Mouse (Mus musculus): ENCODE data around the gene Crtc3. TPM values are rescaled to one million over a fixed set of nuclear protein-coding genes. Genes with fewer than 3 reads are reported as not detected.

The Crtc3 gene
- polyA plus RNA-seq, 1 experiment from 2014 or later, result 10.1 TPM

GRCm38 (mm10) chr7:80605557-80605930 is 83.1 kb downstream of the Crtc3 start:
- Histone ChIP-seq H3K27me3 (ENCODE audit: insufficient read depth, poor library complexity, severe bottlenecking) (no peaks in the 10 kb centered on the region), H3K4me1 (replicated peaks) (peaks cover 24% of the 10 kb centered on the region), H3K9me3 (no peaks in the 10 kb centered on the region), H3K36me3 (0 out of 2 replicates have a peak, but pooled peaks cover 8% of the 10 kb centered on the region), H3K27ac (peak overlapping the region; percentile 23; the same call in 1 of the 2 replicates), H3K4me3 (no peak overlapping the region)
- no peak for DNase-seq (ENCODE audit: low spot score)
- 13% methylated on average over 10 of the region's 10 CpGs for WGBS

GRCm38 (mm10) chr7:80604908-80605556 is 83.6 kb downstream of the Crtc3 start:
- 0 out of 2 replicates have a peak, but pooled peaks cover 11% of the 10 kb centered on the region for H3K36me3 ChIP-seq
- no peak overlapping the region for H3K4me3 ChIP-seq
- peaks cover 24% of the 10 kb centered on the region for H3K4me1 ChIP-seq (replicated peaks)
- H3K27me3 ChIP-seq (ENCODE audit: insufficient read depth, poor library complexity, severe bottlenecking), result no peaks in the 10 kb centered on the region
- 37% methylated on average over 11 of the region's 11 CpGs for WGBS
- no peaks in the 10 kb centered on the region for H3K9me3 ChIP-seq
- peak overlapping the region; percentile 23; the same call in 1 of the 2 replicates for H3K27ac ChIP-seq
- DNase-seq (ENCODE audit: low spot score), result no peak

GRCm38 (mm10) chr7:80602574-80602973 is 86.1 kb downstream of the Crtc3 start:
- Histone ChIP-seq H3K9me3 (no peaks in the 10 kb centered on the region), H3K27me3 (ENCODE audit: insufficient read depth, poor library complexity, severe bottlenecking) (no peaks in the 10 kb centered on the region), H3K27ac (no peak overlapping the region), H3K4me1 (replicated peaks) (peaks cover 17% of the 10 kb centered on the region), H3K4me3 (no peak overlapping the region), H3K36me3 (peaks cover 22% of the 10 kb centered on the region)
- WGBS, result 98% methylated on average over 1 of the region's 1 CpGs
- DNase-seq (ENCODE audit: low spot score), result no peak

- no peaks in the 10 kb centered on the region for H3K9me3 ChIP-seq
- WGBS, result 89% methylated on average over 13 of the region's 13 CpGs
- H3K27ac ChIP-seq, result no peak overlapping the region
- H3K4me1 ChIP-seq (replicated peaks), result no peaks in the 10 kb centered on the region
- H3K27me3 ChIP-seq (ENCODE audit: insufficient read depth, poor library complexity, severe bottlenecking), result no peaks in the 10 kb centered on the region
- peaks cover 32% of the 10 kb centered on the region for H3K36me3 ChIP-seq
- no peak overlapping the region for H3K4me3 ChIP-seq
- DNase-seq (ENCODE audit: low spot score), result no peak
These were observed 90.2 kb downstream of the Crtc3 start for GRCm38 (mm10) chr7:80598436-80598985.

GRCm38 (mm10) chr7:80597900-80598299 is 90.8 kb downstream of the Crtc3 start:
- peaks cover 30% of the 10 kb centered on the region for H3K36me3 ChIP-seq
- no peak for DNase-seq (ENCODE audit: low spot score)
- 83% methylated on average over 5 of the region's 5 CpGs for WGBS
- no peak overlapping the region for H3K4me3 ChIP-seq
- no peaks in the 10 kb centered on the region for H3K27me3 ChIP-seq (ENCODE audit: insufficient read depth, poor library complexity, severe bottlenecking)
- no peaks in the 10 kb centered on the region for H3K9me3 ChIP-seq
- no peak overlapping the region for H3K27ac ChIP-seq
- no peaks in the 10 kb centered on the region for H3K4me1 ChIP-seq (replicated peaks)

GRCm38 (mm10) chr7:80589054-80589746 is 99.5 kb downstream of the Crtc3 start:
- peaks cover 18% of the 10 kb centered on the region for H3K4me1 ChIP-seq (replicated peaks)
- WGBS, result 92% methylated on average over 16 of the region's 16 CpGs
- no peaks in the 10 kb centered on the region for H3K9me3 ChIP-seq
- H3K4me3 ChIP-seq, result no peak overlapping the region
- H3K27me3 ChIP-seq (ENCODE audit: insufficient read depth, poor library complexity, severe bottlenecking), result 0 out of 2 replicates have a peak, but pooled peaks cover 3% of the 10 kb centered on the region
- 0 out of 2 replicates have a peak overlapping the region, but pooled peaks have one; percentile 0 for H3K27ac ChIP-seq
- peaks cover 49% of the 10 kb centered on the region for H3K36me3 ChIP-seq
- DNase-seq (ENCODE audit: low spot score), result no peak

- H3K9me3 ChIP-seq, result no peaks in the 10 kb centered on the region
- H3K4me3 ChIP-seq, result peak overlapping the region; percentile 36
- peak; percentile 43 for DNase-seq (ENCODE audit: low spot score)
- peaks cover 44% of the 10 kb centered on the region for H3K36me3 ChIP-seq
- 0 out of 2 replicates have a peak, but pooled peaks cover 3% of the 10 kb centered on the region for H3K27me3 ChIP-seq (ENCODE audit: insufficient read depth, poor library complexity, severe bottlenecking)
- 31% methylated on average over 10 of the region's 10 CpGs for WGBS
- peaks cover 24% of the 10 kb centered on the region for H3K4me1 ChIP-seq (replicated peaks)
- peak overlapping the region; percentile 78 for H3K27ac ChIP-seq
These were observed 101.0 kb downstream of the Crtc3 start for GRCm38 (mm10) chr7:80587684-80588083.

- peak; percentile 61 for DNase-seq (ENCODE audit: low spot score)
- Histone ChIP-seq H3K9me3 (no peaks in the 10 kb centered on the region), H3K27ac (peak overlapping the region; percentile 78), H3K4me3 (peak overlapping the region; percentile 36), H3K27me3 (ENCODE audit: insufficient read depth, poor library complexity, severe bottlenecking) (0 out of 2 replicates have a peak, but pooled peaks cover 3% of the 10 kb centered on the region), H3K36me3 (peaks cover 37% of the 10 kb centered on the region), H3K4me1 (replicated peaks) (peaks cover 27% of the 10 kb centered on the region)
- 32% methylated on average over 28 of the region's 29 CpGs for WGBS
These were observed 101.7 kb downstream of the Crtc3 start for GRCm38 (mm10) chr7:80586681-80587660.

GRCm38 (mm10) chr7:80586161-80586560 is 102.5 kb downstream of the Crtc3 start:
- H3K4me1 ChIP-seq (replicated peaks), result peaks cover 27% of the 10 kb centered on the region
- no peaks in the 10 kb centered on the region for H3K9me3 ChIP-seq
- no peak for DNase-seq (ENCODE audit: low spot score)
- H3K36me3 ChIP-seq, result peaks cover 29% of the 10 kb centered on the region
- peak overlapping the region; percentile 78 for H3K27ac ChIP-seq
- H3K27me3 ChIP-seq (ENCODE audit: insufficient read depth, poor library complexity, severe bottlenecking), result 0 out of 2 replicates have a peak, but pooled peaks cover 3% of the 10 kb centered on the region
- 63% methylated on average over 4 of the region's 4 CpGs for WGBS
- H3K4me3 ChIP-seq, result no peak overlapping the region

GRCm38 (mm10) chr7:80585380-80585779 is 103.3 kb downstream of the Crtc3 start:
- H3K27ac ChIP-seq, result peak overlapping the region; percentile 78; the same call in 1 of the 2 replicates
- 88% methylated on average over 9 of the region's 9 CpGs for WGBS
- DNase-seq (ENCODE audit: low spot score), result no peak
- peaks cover 21% of the 10 kb centered on the region for H3K36me3 ChIP-seq
- peaks cover 29% of the 10 kb centered on the region for H3K4me1 ChIP-seq (replicated peaks)
- H3K4me3 ChIP-seq, result no peak overlapping the region
- 0 out of 2 replicates have a peak, but pooled peaks cover 8% of the 10 kb centered on the region for H3K27me3 ChIP-seq (ENCODE audit: insufficient read depth, poor library complexity, severe bottlenecking)
- H3K9me3 ChIP-seq, result no peaks in the 10 kb centered on the region

- peaks cover 7% of the 10 kb centered on the region for H3K36me3 ChIP-seq
- H3K9me3 ChIP-seq, result no peaks in the 10 kb centered on the region
- DNase-seq (ENCODE audit: low spot score), result peak; percentile 39
- peaks cover 31% of the 10 kb centered on the region for H3K4me1 ChIP-seq (replicated peaks)
- WGBS, result 40% methylated on average over 6 of the region's 6 CpGs
- 0 out of 2 replicates have a peak, but pooled peaks cover 8% of the 10 kb centered on the region for H3K27me3 ChIP-seq (ENCODE audit: insufficient read depth, poor library complexity, severe bottlenecking)
- H3K4me3 ChIP-seq, result no peak overlapping the region
- H3K27ac ChIP-seq, result no peak overlapping the region
These were observed 104.7 kb downstream of the Crtc3 start for GRCm38 (mm10) chr7:80583981-80584380.

Data from hindbrain, embryonic 10.5 days (tissue).